Mouse (Mus musculus): ENCODE data around the gene Rhobtb1. TPM values are rescaled to one million over a fixed set of nuclear protein-coding genes. Genes with fewer than 3 reads are reported as not detected.

The Rhobtb1 gene
- polyA plus RNA-seq, 1 experiment: 7.5 TPM

DNA sequence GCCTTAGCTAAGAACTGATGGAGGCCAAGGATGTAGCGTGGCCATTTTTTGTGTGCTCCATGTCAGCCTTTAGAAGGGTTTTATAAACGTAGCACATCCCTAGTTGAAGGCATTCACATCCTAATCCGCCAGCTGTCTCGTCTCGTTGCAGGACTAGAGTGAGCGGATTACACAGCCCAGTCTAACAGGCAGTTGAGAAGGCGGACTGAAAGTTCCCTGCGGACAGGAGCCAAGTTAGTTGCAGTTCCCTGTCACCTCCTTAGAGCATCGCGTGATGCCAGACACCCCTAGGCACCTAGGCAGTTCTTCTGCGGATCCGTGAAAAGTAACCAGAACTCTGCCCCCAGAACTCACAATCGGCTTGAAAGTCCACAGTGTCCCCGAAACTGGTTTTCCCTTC, 60.7 kb downstream of the Rhobtb1 start:
- Histone ChIP-seq H3ac (ENCODE audit: control insufficient read depth, insufficient read length) (peak overlapping the region; percentile 57), H3K27me3 (ENCODE audit: control insufficient read depth, insufficient read depth, insufficient read length) (no peaks in the 10 kb centered on the region)
- TF ChIP-seq MYOD1 (IDR thresholded peaks at IDR 0.05; ENCODE audit: control insufficient read depth in 1 of 3, insufficient read length in 2 of 3, low read depth in 2 of 3): peak in 2 of 3 experiments; percentile 43 to 64
- TF ChIP-seq MYOG (IDR thresholded peaks at IDR 0.05; ENCODE audit: control insufficient read depth in 1 of 3, insufficient read depth in 1 of 3, insufficient read length in 2 of 3, low read depth in 2 of 3): peak in 1 of 3 experiments; percentile 45
- TF ChIP-seq POLR2AphosphoS2 (IDR thresholded peaks at IDR 0.05; ENCODE audit: insufficient read length, low read depth): peak; percentile 44
- no peak for TF ChIP-seq TCF12 (IDR thresholded peaks at IDR 0.05; ENCODE audit: insufficient read depth, poor library complexity, severe bottlenecking)
- TF ChIP-seq MAX (IDR thresholded peaks at IDR 0.05; ENCODE audit: low read depth): no peak
- TF ChIP-seq SRF (IDR thresholded peaks at IDR 0.05; ENCODE audit: control insufficient read depth, insufficient read length, low read depth): no peak
- TF ChIP-seq REST (IDR thresholded peaks at IDR 0.05; ENCODE audit: insufficient read depth, insufficient read length): no peak
- no peak for TF ChIP-seq E2F4 (IDR thresholded peaks at IDR 0.05; ENCODE audit: insufficient read depth)
- no peak for TF ChIP-seq TCF3 (IDR thresholded peaks at IDR 0.05; ENCODE audit: insufficient read length, low read depth)

GRCm38 (mm10) chr10:69212542-69213440, 61.6 kb downstream of the Rhobtb1 start, which contains the start of gene A930033H14Rik:
Gene A930033H14Rik (minus strand): TSS chr10:69213098.
- H3K27me3 ChIP-seq (ENCODE audit: control insufficient read depth, insufficient read depth, insufficient read length): no peaks in the 10 kb centered on the region
- peaks cover 21% of the 10 kb centered on the region for H3K36me3 ChIP-seq (ENCODE audit: control insufficient read depth, insufficient read depth)
- H3K79me2 ChIP-seq (ENCODE audit: control insufficient read depth, insufficient read depth): peaks cover 15% of the 10 kb centered on the region
- TF ChIP-seq REST (IDR thresholded peaks at IDR 0.05; ENCODE audit: insufficient read depth, insufficient read length) (peak; percentile 28), USF1 (IDR thresholded peaks at IDR 0.05; ENCODE audit: low read depth) (no peak), POLR2AphosphoS2 (IDR thresholded peaks at IDR 0.05; ENCODE audit: insufficient read length, low read depth) (peak; percentile 82), POLR2A (IDR thresholded peaks at IDR 0.05; ENCODE audit: insufficient read length, low read depth) (peak; percentile 95), TCF3 (IDR thresholded peaks at IDR 0.05; ENCODE audit: insufficient read length, low read depth) (no peak), MYOG (IDR thresholded peaks at IDR 0.05; ENCODE audit: control insufficient read depth in 1 of 3, insufficient read depth in 1 of 3, insufficient read length in 2 of 3, low read depth in 2 of 3) (peak in 1 of 3 experiments; percentile 60), E2F4 (IDR thresholded peaks at IDR 0.05; ENCODE audit: insufficient read depth) (peak; percentile 16), MYOD1 (IDR thresholded peaks at IDR 0.05; ENCODE audit: control insufficient read depth in 1 of 3, insufficient read length in 2 of 3, low read depth in 2 of 3) (peak in 2 of 3 experiments; percentile 1 to 63), SRF (IDR thresholded peaks at IDR 0.05; ENCODE audit: control insufficient read depth, insufficient read length, low read depth) (peak; percentile 33), MAX (IDR thresholded peaks at IDR 0.05; ENCODE audit: low read depth) (no peak), TCF12 (IDR thresholded peaks at IDR 0.05; ENCODE audit: insufficient read depth, poor library complexity, severe bottlenecking) (no peak), CEBPB (IDR thresholded peaks at IDR 0.05; ENCODE audit: insufficient read depth, poor library complexity, severe bottlenecking) (no peak)
- H3K4me3 ChIP-seq: peak within 1 kb of the TSS; percentile 65
- peak within 1 kb of the TSS; percentile 68 for H3K4me2 ChIP-seq (ENCODE audit: low read depth)
- H3ac ChIP-seq (ENCODE audit: control insufficient read depth, insufficient read length): peak within 1 kb of the TSS; percentile 57

More for the DNA sequence above, 60.7 kb downstream of the Rhobtb1 start:
- peaks cover 15% of the 10 kb centered on the region for H3K79me2 ChIP-seq (ENCODE audit: control insufficient read depth, insufficient read depth)
- peaks cover 13% of the 10 kb centered on the region for H3K36me3 ChIP-seq (ENCODE audit: control insufficient read depth, insufficient read depth)
- peak overlapping the region; percentile 65 for H3K4me3 ChIP-seq
- peak overlapping the region; percentile 68 for H3K4me2 ChIP-seq (ENCODE audit: low read depth)

GRCm38 (mm10) chr10:69213451-69213877, 62.2 kb downstream of the Rhobtb1 start:
- H3K27me3 ChIP-seq (ENCODE audit: control insufficient read depth, insufficient read depth, insufficient read length): no peaks in the 10 kb centered on the region
- peak overlapping the region; percentile 65 for H3K4me3 ChIP-seq
- TF ChIP-seq REST (IDR thresholded peaks at IDR 0.05; ENCODE audit: insufficient read depth, insufficient read length) (no peak), SRF (IDR thresholded peaks at IDR 0.05; ENCODE audit: control insufficient read depth, insufficient read length, low read depth) (no peak), POLR2A (IDR thresholded peaks at IDR 0.05; ENCODE audit: insufficient read length, low read depth) (no peak), E2F4 (IDR thresholded peaks at IDR 0.05; ENCODE audit: insufficient read depth) (no peak), MAX (IDR thresholded peaks at IDR 0.05; ENCODE audit: low read depth) (no peak), USF1 (IDR thresholded peaks at IDR 0.05; ENCODE audit: low read depth) (no peak), MYOD1 (IDR thresholded peaks at IDR 0.05; ENCODE audit: control insufficient read depth in 1 of 3, insufficient read length in 2 of 3, low read depth in 2 of 3) (no peak), CEBPB (IDR thresholded peaks at IDR 0.05; ENCODE audit: insufficient read depth, poor library complexity, severe bottlenecking) (no peak), TCF12 (IDR thresholded peaks at IDR 0.05; ENCODE audit: insufficient read depth, poor library complexity, severe bottlenecking) (no peak), MYOG (IDR thresholded peaks at IDR 0.05; ENCODE audit: control insufficient read depth in 1 of 3, insufficient read depth in 1 of 3, insufficient read length in 2 of 3, low read depth in 2 of 3) (no peak), POLR2AphosphoS2 (IDR thresholded peaks at IDR 0.05; ENCODE audit: insufficient read length, low read depth) (no peak), TCF3 (IDR thresholded peaks at IDR 0.05; ENCODE audit: insufficient read length, low read depth) (no peak)
- peaks cover 21% of the 10 kb centered on the region for H3K36me3 ChIP-seq (ENCODE audit: control insufficient read depth, insufficient read depth)
- H3ac ChIP-seq (ENCODE audit: control insufficient read depth, insufficient read length): peak overlapping the region; percentile 57
- H3K79me2 ChIP-seq (ENCODE audit: control insufficient read depth, insufficient read depth): peaks cover 15% of the 10 kb centered on the region
- H3K4me2 ChIP-seq (ENCODE audit: low read depth): peak overlapping the region; percentile 67

DNA sequence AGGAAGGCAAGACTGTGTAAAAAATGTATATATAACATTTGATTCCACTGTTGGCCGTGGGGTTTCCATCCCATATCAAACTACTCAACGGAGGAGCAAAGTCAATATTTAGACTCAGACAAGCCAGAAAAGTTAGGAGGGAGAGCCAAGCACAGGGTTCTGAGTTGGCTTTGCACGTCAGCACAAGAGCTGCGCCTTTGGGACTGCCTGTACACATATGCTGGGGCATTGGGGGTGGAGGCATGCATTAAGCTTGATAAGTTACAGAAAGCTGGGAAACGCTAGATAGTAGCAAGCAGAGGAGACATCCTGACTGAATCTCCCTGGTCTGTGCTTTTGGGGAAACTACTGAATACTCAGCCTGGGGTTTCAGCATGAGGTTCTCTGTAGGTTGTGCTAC, 62.8 kb downstream of the Rhobtb1 start:
- Histone ChIP-seq H3K79me2 (ENCODE audit: control insufficient read depth, insufficient read depth) (peaks cover 15% of the 10 kb centered on the region), H3K36me3 (ENCODE audit: control insufficient read depth, insufficient read depth) (peaks cover 21% of the 10 kb centered on the region), H3ac (ENCODE audit: control insufficient read depth, insufficient read length) (peak overlapping the region; percentile 57), H3K4me2 (ENCODE audit: low read depth) (peak overlapping the region; percentile 67), H3K27me3 (ENCODE audit: control insufficient read depth, insufficient read depth, insufficient read length) (no peaks in the 10 kb centered on the region), H3K4me3 (peak overlapping the region; percentile 65)
- TF ChIP-seq TCF3 (IDR thresholded peaks at IDR 0.05; ENCODE audit: insufficient read length, low read depth): no peak
- no peak for TF ChIP-seq USF1 (IDR thresholded peaks at IDR 0.05; ENCODE audit: low read depth)
- no peak for TF ChIP-seq MYOG (IDR thresholded peaks at IDR 0.05; ENCODE audit: control insufficient read depth in 1 of 3, insufficient read depth in 1 of 3, insufficient read length in 2 of 3, low read depth in 2 of 3)
- TF ChIP-seq MAX (IDR thresholded peaks at IDR 0.05; ENCODE audit: low read depth): no peak
- no peak for TF ChIP-seq CEBPB (IDR thresholded peaks at IDR 0.05; ENCODE audit: insufficient read depth, poor library complexity, severe bottlenecking)
- no peak for TF ChIP-seq SRF (IDR thresholded peaks at IDR 0.05; ENCODE audit: control insufficient read depth, insufficient read length, low read depth)
- TF ChIP-seq MYOD1 (IDR thresholded peaks at IDR 0.05; ENCODE audit: control insufficient read depth in 1 of 3, insufficient read length in 2 of 3, low read depth in 2 of 3): no peak
- TF ChIP-seq POLR2A (IDR thresholded peaks at IDR 0.05; ENCODE audit: insufficient read length, low read depth): no peak
- TF ChIP-seq E2F4 (IDR thresholded peaks at IDR 0.05; ENCODE audit: insufficient read depth): no peak
- no peak for TF ChIP-seq TCF12 (IDR thresholded peaks at IDR 0.05; ENCODE audit: insufficient read depth, poor library complexity, severe bottlenecking)
- no peak for TF ChIP-seq REST (IDR thresholded peaks at IDR 0.05; ENCODE audit: insufficient read depth, insufficient read length)
- no peak for TF ChIP-seq POLR2AphosphoS2 (IDR thresholded peaks at IDR 0.05; ENCODE audit: insufficient read length, low read depth)
